Mouse (Mus musculus): ENCODE results near the gene Sptbn4. TPM values are rescaled to one million over a fixed set of nuclear protein-coding genes. Genes with fewer than 3 reads are reported as not detected.
"Not testable (repeated sequence)": the region's sequence is repeated elsewhere in the genome, so short reads cannot be mapped to it uniquely, and the experiment has no call there.

Gene Sptbn4
- 0.30 and 0.52 TPM in 2 replicates for polyA plus RNA-seq (2016; fragmentation: Nextera tagmentation; extraction: Ambion mirVana)

- H3K36me3 ChIP-seq = no peaks in the 10 kb centered on the region
These were observed at the start of gene Sptbn4, which contains the start of gene Blvrb for GRCm38 (mm10) chr7:27447419-27448286. Gene Sptbn4, minus strand, starts transcription at chr7:27447686. Gene Blvrb, plus strand, starts transcription at chr7:27447978.

DNA sequence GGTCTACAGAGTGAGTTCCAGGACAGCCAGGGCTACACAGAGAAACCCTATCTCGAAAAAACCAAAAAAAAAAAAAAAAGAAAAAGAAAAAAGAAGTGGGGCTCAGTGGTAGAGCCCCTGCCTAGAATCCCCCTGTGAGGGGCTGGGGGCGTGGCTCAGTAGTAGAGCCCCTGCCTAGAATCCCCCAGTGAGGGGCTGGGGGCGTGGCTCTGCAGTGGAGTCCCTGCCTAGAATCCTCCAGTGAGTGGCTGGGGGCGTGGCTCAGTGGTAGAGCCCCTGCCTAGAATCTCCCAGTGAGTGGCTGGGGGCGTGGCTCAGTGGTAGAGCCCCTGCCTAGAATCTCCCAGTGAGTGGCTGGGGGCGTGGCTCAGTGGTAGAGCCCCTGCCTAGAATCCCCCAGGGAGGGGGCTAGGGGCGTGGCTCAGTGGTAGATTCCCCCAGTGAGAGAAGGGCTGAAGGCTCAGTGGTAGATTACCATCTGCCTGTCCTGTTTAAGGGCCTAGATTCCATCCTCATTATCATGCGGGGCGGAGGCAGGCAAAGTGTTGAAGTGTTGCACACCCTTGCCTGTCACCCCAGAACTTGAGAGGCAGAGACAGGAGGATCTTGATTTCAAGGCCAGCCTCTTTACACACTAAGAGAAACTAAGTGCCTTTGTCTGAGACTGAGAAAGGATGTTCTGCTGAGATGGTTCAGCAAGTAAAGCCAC lies 47.3 kb upstream of the Sptbn4 start:
- not testable (repeated sequence) for H3K36me3 ChIP-seq; H3K4me3 ChIP-seq; H3K27me3 ChIP-seq (ENCODE audit: low read depth, poor library complexity, severe bottlenecking); DNase-seq (ENCODE audit: low spot score); H3K27ac ChIP-seq (replicated peaks); H3K9me3 ChIP-seq (replicated peaks)
- WGBS = 84% methylated on average over 9 of the region's 9 CpGs
- H3K4me1 ChIP-seq = peaks cover 17% of the 10 kb centered on the region

More at GRCm38 (mm10) chr7:27447419-27448286, at the start of gene Sptbn4, which contains the start of gene Blvrb:
- peak; percentile 99 for DNase-seq (ENCODE audit: low spot score)
- Histone ChIP-seq H3K27me3 (ENCODE audit: low read depth, poor library complexity, severe bottlenecking) (peaks cover 45% of the 10 kb centered on the region), H3K4me1 (peaks cover 27% of the 10 kb centered on the region), H3K9me3 (replicated peaks) (no peaks in the 10 kb centered on the region), H3K27ac (replicated peaks) (peak within 1 kb of the TSS; percentile 73), H3K4me3 (peak within 1 kb of the TSS; percentile 64)
- 1% methylated on average over 54 of the region's 54 CpGs for WGBS

DNA sequence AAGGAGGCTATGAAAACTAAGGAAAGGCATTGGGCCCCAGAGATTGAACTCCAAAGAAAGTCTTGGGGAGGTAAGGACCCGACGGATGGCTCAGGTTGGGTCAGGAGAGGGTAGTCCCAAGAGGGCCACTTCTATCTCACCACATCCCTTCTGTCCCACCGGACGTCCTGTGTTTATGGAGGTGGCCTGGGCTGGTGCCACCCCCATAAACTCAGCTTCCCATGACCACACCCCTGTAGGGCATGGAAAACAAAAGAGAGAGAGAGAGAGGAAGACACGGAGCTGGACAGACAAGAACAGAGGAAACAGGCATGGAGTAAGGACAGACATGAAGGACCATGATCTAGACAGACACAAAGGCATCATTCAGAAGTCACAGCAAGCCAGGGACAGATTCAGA lies 46.0 kb upstream of the Sptbn4 start:
- no peak for DNase-seq (ENCODE audit: low spot score)
- no peaks in the 10 kb centered on the region for H3K36me3 ChIP-seq
- peaks cover 15% of the 10 kb centered on the region for H3K27me3 ChIP-seq (ENCODE audit: low read depth, poor library complexity, severe bottlenecking)
- H3K27ac ChIP-seq (replicated peaks) = no peak overlapping the region
- H3K9me3 ChIP-seq (replicated peaks) = no peaks in the 10 kb centered on the region
- 86% methylated on average over 5 of the region's 5 CpGs for WGBS
- no peak overlapping the region for H3K4me3 ChIP-seq
- H3K4me1 ChIP-seq = peaks cover 23% of the 10 kb centered on the region

DNA sequence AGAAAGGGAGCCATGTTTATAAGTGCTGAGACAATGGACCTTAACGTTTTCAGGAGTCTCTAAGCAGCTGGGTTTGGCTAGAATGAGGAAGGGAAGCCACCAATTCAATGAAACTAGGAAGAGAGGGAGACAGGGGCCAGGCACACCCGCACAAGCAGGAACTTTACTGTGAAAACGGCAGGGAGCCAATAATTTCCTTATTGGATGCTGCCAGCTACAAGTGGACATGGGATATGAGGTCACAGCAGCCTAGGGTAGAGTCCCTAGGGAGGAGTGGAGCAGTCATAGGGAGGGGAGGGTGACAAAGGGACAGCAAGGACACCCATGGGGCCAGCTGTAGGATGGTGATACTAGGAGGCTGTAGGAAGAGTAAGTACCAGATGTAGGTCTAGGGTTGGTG lies 45.5 kb upstream of the Sptbn4 start:
- Histone ChIP-seq H3K9me3 (replicated peaks) (no peaks in the 10 kb centered on the region), H3K4me1 (peaks cover 27% of the 10 kb centered on the region), H3K36me3 (no peaks in the 10 kb centered on the region), H3K27ac (replicated peaks) (no peak overlapping the region), H3K4me3 (no peak overlapping the region), H3K27me3 (ENCODE audit: low read depth, poor library complexity, severe bottlenecking) (peaks cover 18% of the 10 kb centered on the region)
- WGBS = 82% methylated on average over 3 of the region's 3 CpGs
- no peak for DNase-seq (ENCODE audit: low spot score)

DNA sequence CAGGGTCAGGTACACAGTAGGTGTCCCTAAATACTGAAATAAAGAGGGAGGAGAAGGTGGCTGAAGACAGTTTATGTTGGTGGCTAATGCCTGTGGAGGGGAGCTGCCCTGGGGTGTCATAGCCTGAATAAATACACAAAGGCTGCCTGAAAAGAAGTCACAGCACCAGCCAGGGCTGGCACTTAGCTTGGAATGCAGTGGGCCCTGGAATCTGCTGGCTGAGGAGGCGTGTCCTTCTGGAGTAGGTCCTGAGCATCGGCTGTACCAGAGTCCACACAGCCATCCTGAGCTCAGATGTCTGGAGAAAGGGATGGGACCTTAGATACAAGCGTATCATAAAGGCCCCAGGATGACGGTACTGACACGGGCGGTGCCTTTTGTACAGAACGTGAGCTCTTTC lies 44.4 kb upstream of the Sptbn4 start:
- Histone ChIP-seq H3K27me3 (ENCODE audit: low read depth, poor library complexity, severe bottlenecking) (peaks cover 18% of the 10 kb centered on the region), H3K4me3 (no peak overlapping the region), H3K27ac (replicated peaks) (no peak overlapping the region), H3K36me3 (no peaks in the 10 kb centered on the region), H3K9me3 (replicated peaks) (no peaks in the 10 kb centered on the region), H3K4me1 (peaks cover 35% of the 10 kb centered on the region)
- DNase-seq (ENCODE audit: low spot score) = no peak
- WGBS = 81% methylated on average over 7 of the region's 7 CpGs

- peak overlapping the region; percentile 93 for H3K27ac ChIP-seq (replicated peaks)
- WGBS = under 1% methylated on average over 33 of the region's 33 CpGs
- peak; percentile 81 for DNase-seq (ENCODE audit: low spot score)
These were observed 43.2 kb upstream of the Sptbn4 start for GRCm38 (mm10) chr7:27490543-27491329.

GRCm38 (mm10) chr7:27490227-27490542 lies 42.7 kb upstream of the Sptbn4 start:
- peak overlapping the region; percentile 93 for H3K27ac ChIP-seq (replicated peaks)

More at GRCm38 (mm10) chr7:27490543-27491329, 43.2 kb upstream of the Sptbn4 start:
- Histone ChIP-seq H3K4me1 (peaks cover 38% of the 10 kb centered on the region), H3K9me3 (replicated peaks) (no peaks in the 10 kb centered on the region), H3K4me3 (peak overlapping the region; percentile 61), H3K36me3 (no peaks in the 10 kb centered on the region), H3K27me3 (ENCODE audit: low read depth, poor library complexity, severe bottlenecking) (peaks cover 19% of the 10 kb centered on the region)

DNA sequence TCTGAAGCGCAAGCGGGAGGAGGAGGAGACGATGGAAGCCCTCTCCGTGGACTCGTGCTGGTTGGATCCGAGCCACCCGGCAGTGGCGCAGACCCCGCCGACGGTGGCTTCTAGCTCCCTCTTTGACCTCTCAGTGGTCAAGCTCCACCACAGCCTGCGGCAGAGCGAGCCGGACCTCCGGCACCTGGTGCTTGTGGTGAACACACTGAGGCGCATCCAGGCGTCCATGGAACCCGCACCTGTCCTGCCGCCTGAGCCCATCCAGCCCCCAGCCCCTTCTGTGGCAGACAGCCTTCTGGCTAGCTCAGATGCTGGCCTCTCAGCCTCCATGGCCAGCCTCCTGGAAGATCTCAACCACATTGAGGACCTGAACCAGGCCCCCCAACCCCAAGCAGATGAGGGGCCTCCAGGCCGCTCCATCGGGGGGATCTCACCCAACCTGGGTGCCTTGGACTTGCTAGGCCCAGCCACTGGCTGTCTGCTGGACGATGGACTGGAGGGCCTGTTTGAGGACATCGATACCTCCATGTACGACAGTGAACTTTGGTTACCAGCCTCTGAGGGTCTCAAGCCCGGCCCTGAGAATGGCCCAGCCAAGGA lies 41.9 kb upstream of the Sptbn4 start:
- peaks cover 26% of the 10 kb centered on the region for H3K27me3 ChIP-seq (ENCODE audit: low read depth, poor library complexity, severe bottlenecking)
- DNase-seq (ENCODE audit: low spot score) = no peak
- WGBS = 91% methylated on average over 25 of the region's 25 CpGs
- no peaks in the 10 kb centered on the region for H3K9me3 ChIP-seq (replicated peaks)
- no peaks in the 10 kb centered on the region for H3K36me3 ChIP-seq
- H3K27ac ChIP-seq (replicated peaks) = 0 out of 2 replicates have a peak overlapping the region, but pooled peaks have one; percentile 93
- no peak overlapping the region for H3K4me3 ChIP-seq
- H3K4me1 ChIP-seq = peaks cover 38% of the 10 kb centered on the region

More at GRCm38 (mm10) chr7:27490227-27490542, 42.7 kb upstream of the Sptbn4 start:
- WGBS = 56% methylated on average over 4 of the region's 4 CpGs
- H3K4me1 ChIP-seq = peaks cover 38% of the 10 kb centered on the region
- no peaks in the 10 kb centered on the region for H3K36me3 ChIP-seq
- H3K4me3 ChIP-seq = peak overlapping the region; percentile 61
- no peak for DNase-seq (ENCODE audit: low spot score)
- peaks cover 24% of the 10 kb centered on the region for H3K27me3 ChIP-seq (ENCODE audit: low read depth, poor library complexity, severe bottlenecking)
- no peaks in the 10 kb centered on the region for H3K9me3 ChIP-seq (replicated peaks)

DNA sequence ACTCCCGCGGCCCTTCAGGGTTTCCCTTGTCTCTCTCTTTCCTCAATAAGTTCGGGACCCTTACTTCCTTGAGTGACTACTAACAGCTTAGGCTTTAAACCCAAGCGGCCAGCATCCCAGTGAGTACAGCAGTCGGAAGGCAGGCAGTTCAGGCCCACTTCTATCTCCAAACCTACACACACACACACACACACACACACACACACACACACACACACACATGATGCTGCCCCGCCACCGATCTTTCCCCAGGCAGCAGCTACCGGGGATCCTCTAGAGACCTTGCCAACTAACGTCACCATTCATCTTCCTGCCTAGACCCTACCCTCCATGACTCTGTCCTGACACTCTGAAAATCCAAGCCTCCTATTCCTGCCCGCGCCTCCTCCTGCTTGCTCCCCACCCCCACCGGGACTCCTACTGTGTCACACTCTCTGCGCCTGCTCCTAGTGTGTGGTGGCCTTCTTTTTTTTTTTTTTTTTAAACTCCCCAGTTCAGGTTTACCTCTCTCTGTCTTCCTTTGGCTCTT lies 40.3 kb upstream of the Sptbn4 start:
- H3K27me3 ChIP-seq (ENCODE audit: low read depth, poor library complexity, severe bottlenecking) = peaks cover 26% of the 10 kb centered on the region
- H3K27ac ChIP-seq (replicated peaks) = peak overlapping the region; percentile 93
- no peak for DNase-seq (ENCODE audit: low spot score)
- H3K9me3 ChIP-seq (replicated peaks) = no peaks in the 10 kb centered on the region
- H3K36me3 ChIP-seq = no peaks in the 10 kb centered on the region
- 2% methylated on average over 13 of the region's 13 CpGs for WGBS
- peaks cover 38% of the 10 kb centered on the region for H3K4me1 ChIP-seq
- H3K4me3 ChIP-seq = peak overlapping the region; percentile 85

DNA sequence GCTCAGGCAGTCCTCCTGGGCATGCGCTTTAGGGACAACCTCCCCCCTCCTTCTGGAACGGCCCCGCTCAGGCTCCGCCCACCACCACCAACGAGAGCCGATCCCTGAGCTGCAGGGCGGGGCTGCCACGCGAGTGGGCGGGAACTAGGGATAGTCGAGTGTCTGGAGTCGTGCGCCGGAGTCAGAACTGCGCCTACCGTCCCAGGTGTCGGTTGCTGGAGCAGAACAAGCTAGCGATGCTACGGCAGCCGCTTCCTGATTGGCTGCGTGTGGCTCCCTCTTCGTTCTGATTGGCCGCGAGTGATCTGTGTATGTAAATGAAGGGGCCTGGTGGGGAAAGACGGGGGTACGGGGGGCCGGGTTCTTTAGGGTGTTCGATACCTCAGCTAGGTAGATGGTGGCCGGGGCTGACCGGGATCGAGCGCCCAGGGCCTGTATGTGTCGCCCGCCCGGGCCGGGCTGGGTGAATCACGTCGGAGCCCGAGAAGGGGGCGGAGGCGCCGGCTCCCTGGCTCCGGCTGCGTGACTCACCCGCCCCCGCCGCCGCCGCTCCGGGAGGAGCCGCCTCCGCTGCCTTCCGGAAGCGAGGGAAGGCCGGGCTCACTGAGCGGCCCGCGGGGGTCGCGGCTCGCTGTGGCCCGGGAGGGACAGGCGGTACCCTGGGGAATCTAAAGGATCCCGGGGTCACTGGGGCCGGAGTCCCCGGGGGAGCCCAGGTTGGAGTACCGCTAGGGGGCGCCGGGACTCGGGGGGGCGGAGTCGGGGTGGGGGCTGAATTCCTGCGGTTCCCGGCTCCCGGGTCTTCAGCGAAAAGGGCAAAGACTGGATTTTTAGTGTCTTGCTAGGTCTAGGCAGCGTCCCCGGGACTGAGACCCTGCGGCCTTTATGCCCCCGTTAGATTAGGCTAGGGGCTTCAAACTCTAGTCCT lies 39.5 kb upstream of the Sptbn4 start, which contains the start of gene Sertad1:
Gene Sertad1 (plus strand): TSS at position 141 of the 928 bp plus-strand sequence.
- H3K9me3 ChIP-seq (replicated peaks) = no peaks in the 10 kb centered on the region
- H3K4me1 ChIP-seq = peaks cover 39% of the 10 kb centered on the region
- H3K4me3 ChIP-seq = peak within 1 kb of the TSS; percentile 85
- no peaks in the 10 kb centered on the region for H3K36me3 ChIP-seq
- H3K27ac ChIP-seq (replicated peaks) = peak within 1 kb of the TSS; percentile 93
- DNase-seq (ENCODE audit: low spot score) = peak; percentile 100
- under 1% methylated on average over 79 of the region's 80 CpGs for WGBS
- peaks cover 26% of the 10 kb centered on the region for H3K27me3 ChIP-seq (ENCODE audit: low read depth, poor library complexity, severe bottlenecking)

All from midbrain, embryonic 10.5 days (tissue).